Mouse (Mus musculus) lung, embryonic 14.5 days (tissue): ENCODE measurements around the gene Tmem14a. TPM values are rescaled to one million over a fixed set of nuclear protein-coding genes. Genes with fewer than 3 reads are reported as not detected.
"Not testable (repeated sequence)": the region's sequence is repeated elsewhere in the genome, so short reads cannot be mapped to it uniquely, and the experiment has no call there.

Experiments
- ATAC-seq: fragments of 200-750 bp; cut with Nextera tagmentation; 2 replicates; pipeline ENCODE4 v1.8.0; 2017; ENCODE audit warnings: mild to moderate bottlenecking, moderate TSS enrichment, moderate library complexity; ENCODE audit not compliant: insufficient read depth
- DNase-seq: peaks from one replicate; pipeline ENCODE4 v3.0.0-alpha.2; 2015
- H3K27ac ChIP-seq: fragments of 300-500 bp; sonication (generic); 2 replicates; pipeline ENCODE4 v1.5.1; 2014; ENCODE audit warnings: low read depth, mild to moderate bottlenecking, moderate library complexity
- H3K27me3 ChIP-seq: fragments of 300-500 bp; sonication (generic); 2 replicates; pipeline ENCODE4 v1.6.1; 2014; ENCODE audit warnings: low read length, control low read depth; ENCODE audit not compliant: insufficient read depth
- H3K36me3 ChIP-seq: fragments of 300-500 bp; sonication (generic); 2 replicates; pipeline ENCODE4 v1.6.1; 2014; ENCODE audit warnings: control low read depth; ENCODE audit not compliant: insufficient read depth
- H3K4me1 ChIP-seq: fragments of 300-500 bp; sonication (generic); 2 replicates; pipeline ENCODE4 v1.6.1; 2014; ENCODE audit warnings: antibody characterized with exemption, control low read depth; ENCODE audit not compliant: insufficient read depth
- H3K4me2 ChIP-seq: fragments of 300-500 bp; sonication (generic); 2 replicates; pipeline ENCODE4 v1.6.1; 2014; ENCODE audit warnings: mild to moderate bottlenecking
- H3K4me3 ChIP-seq: fragments of 300-500 bp; sonication (generic); 2 replicates; pipeline ENCODE4 v1.5.1; 2014; ENCODE audit warnings: low read depth, low read length
- H3K9ac ChIP-seq: fragments of 300-500 bp; sonication (generic); 2 replicates; pipeline ENCODE4 v1.6.1; 2014
- H3K9me3 ChIP-seq: fragments of 300-500 bp; sonication (generic); 2 replicates; pipeline ENCODE4 v1.6.1; 2016; ENCODE audit warnings: low read depth, low read length, control low read depth
- CTCF ChIP-seq: IDR thresholded peaks from 2 replicates; pipeline ENCODE4 v1.5.1; 2016; ENCODE audit warnings: antibody characterized with exemption, low read depth
- WGBS: fragments of 180-500 bp; shearing (Covaris S2); extraction: QIAGEN DNeasy Blood & Tissue Kit; methylation state at CpG from one replicate; pipeline ENCODE4 v1.1.7; 2014; 5-methylcytosine and 5-hydroxymethylcytosine counted together
- polyA plus RNA-seq: library from polyadenylated mRNA; unstranded; fragments of >200 nt; fragmentation: Nextera tagmentation; extraction: Ambion mirVana; gene quantifications from 2 replicates; pipeline ENCODE4 v1.2.1, GENCODE M21; 2014

Gene Tmem14a
- polyA plus RNA-seq: 8.4 and 8.9 TPM in 2 replicates

DNA sequence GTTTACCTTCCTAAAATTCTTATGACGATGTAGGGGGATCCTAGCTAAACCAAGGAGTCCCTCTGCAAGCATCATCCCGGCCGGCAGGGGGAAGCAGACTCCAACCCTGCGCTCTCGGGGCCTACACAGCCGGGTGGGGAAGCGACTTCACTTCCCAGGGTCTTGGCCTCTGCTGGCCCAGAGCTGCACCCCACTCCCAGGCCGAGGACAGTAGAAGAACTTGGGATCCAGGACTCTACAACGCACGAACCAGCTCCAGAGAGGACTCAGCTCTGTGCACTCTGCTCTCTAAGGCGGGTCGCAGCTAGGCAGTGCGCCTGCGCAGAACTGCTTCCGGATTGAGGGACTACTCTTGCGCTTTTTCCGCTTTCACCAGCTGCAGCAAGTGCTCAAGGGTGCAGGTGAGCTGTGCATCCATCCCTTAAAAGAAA lies at the start of gene Tmem14a:
TSS of gene Tmem14a (plus strand) at position 87 of the 431 bp plus-strand sequence.
- Histone ChIP-seq H3K36me3 (no peaks in the 10 kb centered on the region), H3K9me3 (no peaks in the 10 kb centered on the region), H3K4me3 (peak within 1 kb of the TSS; percentile 54), H3K9ac (peak within 1 kb of the TSS; percentile 72), H3K4me2 (peak within 1 kb of the TSS; percentile 69), H3K27ac (peak within 1 kb of the TSS; percentile 67; the same call in 1 of the 2 replicates), H3K4me1 (no peaks in the 10 kb centered on the region), H3K27me3 (no peaks in the 10 kb centered on the region)
- ATAC-seq: peak; percentile 96
- DNase-seq: peak; percentile 93
- under 1% methylated on average over 17 of the region's 17 CpGs for WGBS
- TF ChIP-seq CTCF: peak; percentile 96

DNA sequence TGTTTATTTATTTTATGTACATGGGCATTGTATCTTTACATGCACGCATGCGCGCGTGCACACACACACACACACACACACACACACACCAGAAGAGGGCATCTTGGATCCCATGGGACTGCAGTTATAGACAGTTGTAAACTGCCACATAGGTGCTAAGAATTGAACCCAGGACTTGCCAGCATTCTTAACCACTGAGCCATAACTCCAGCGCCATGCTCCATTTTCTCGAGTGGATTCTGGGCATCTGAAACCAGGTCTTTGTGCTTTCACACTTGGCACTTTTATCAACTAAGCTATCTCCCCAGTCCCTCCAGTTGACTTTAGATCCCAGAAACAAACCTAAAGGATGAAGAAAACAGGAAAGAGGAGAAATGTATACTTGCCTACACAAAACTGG lies 33.2 kb upstream of the Tmem14a start:
- H3K36me3 ChIP-seq: no peaks in the 10 kb centered on the region
- TF ChIP-seq CTCF: no peak
- no peaks in the 10 kb centered on the region for H3K27me3 ChIP-seq
- H3K9me3 ChIP-seq: no peaks in the 10 kb centered on the region
- no peak for DNase-seq
- H3K27ac ChIP-seq: no peak overlapping the region
- no peak for ATAC-seq
- H3K4me1 ChIP-seq: no peaks in the 10 kb centered on the region
- H3K9ac ChIP-seq: no peak overlapping the region
- WGBS: 90% methylated on average over 6 of the region's 6 CpGs
- H3K4me2 ChIP-seq: no peak overlapping the region
- no peak overlapping the region for H3K4me3 ChIP-seq

DNA sequence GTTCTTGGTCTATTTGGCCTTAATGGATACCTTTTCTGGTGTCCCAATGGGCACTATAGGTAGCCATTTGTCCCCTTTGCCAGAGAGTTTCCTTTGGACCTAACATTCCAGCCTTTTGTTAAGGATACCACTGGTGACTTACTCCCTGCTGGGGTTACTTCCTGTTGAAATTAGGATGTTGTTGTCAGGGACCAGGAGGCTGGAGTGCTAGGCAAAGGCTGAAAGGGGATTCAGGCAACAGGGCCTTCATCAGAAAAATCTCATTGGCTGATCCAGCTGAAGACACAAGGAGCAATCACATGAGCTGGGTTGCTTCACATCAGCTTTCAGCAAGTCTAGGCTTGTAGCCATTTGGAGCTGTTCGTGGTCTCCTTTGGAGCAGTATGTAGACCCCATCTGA lies 12.1 kb upstream of the Tmem14a start:
- H3K36me3 ChIP-seq: no peaks in the 10 kb centered on the region
- H3K4me1 ChIP-seq: no peaks in the 10 kb centered on the region
- no peak for DNase-seq
- no peaks in the 10 kb centered on the region for H3K27me3 ChIP-seq
- WGBS: 71% methylated on average over 1 of the region's 1 CpGs
- ATAC-seq: no peak
- TF ChIP-seq CTCF: no peak
- no peak overlapping the region for H3K9ac ChIP-seq
- H3K4me2 ChIP-seq: no peak overlapping the region
- no peak overlapping the region for H3K4me3 ChIP-seq
- H3K27ac ChIP-seq: no peak overlapping the region
- H3K9me3 ChIP-seq: no peaks in the 10 kb centered on the region

DNA sequence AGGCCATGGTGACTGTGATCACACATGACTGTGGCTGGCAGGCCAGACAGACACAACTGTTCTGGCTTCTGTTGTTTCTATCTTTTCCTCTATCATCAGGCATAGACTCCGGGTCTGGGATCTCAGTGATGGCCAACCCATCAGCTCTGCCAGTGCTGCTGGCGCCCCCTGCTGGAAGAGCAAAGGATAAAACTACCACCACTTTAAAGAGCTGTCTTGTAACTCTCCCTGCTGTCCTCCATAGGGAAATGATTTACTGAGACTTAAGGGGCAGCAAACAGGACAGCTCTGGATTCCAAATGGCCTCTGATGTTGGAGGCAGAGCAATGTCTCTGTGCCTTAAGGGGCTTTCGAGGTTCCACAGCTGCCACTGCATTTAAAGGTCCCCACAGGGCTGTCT lies 4.8 kb upstream of the Tmem14a start:
- not testable (repeated sequence) for H3K27me3 ChIP-seq, DNase-seq, H3K36me3 ChIP-seq, H3K4me2 ChIP-seq, H3K27ac ChIP-seq, ATAC-seq, H3K9me3 ChIP-seq, H3K4me3 ChIP-seq, H3K9ac ChIP-seq, H3K4me1 ChIP-seq
- 24% methylated on average over 2 of the region's 3 CpGs for WGBS
- TF ChIP-seq CTCF: peak; percentile 34

DNA sequence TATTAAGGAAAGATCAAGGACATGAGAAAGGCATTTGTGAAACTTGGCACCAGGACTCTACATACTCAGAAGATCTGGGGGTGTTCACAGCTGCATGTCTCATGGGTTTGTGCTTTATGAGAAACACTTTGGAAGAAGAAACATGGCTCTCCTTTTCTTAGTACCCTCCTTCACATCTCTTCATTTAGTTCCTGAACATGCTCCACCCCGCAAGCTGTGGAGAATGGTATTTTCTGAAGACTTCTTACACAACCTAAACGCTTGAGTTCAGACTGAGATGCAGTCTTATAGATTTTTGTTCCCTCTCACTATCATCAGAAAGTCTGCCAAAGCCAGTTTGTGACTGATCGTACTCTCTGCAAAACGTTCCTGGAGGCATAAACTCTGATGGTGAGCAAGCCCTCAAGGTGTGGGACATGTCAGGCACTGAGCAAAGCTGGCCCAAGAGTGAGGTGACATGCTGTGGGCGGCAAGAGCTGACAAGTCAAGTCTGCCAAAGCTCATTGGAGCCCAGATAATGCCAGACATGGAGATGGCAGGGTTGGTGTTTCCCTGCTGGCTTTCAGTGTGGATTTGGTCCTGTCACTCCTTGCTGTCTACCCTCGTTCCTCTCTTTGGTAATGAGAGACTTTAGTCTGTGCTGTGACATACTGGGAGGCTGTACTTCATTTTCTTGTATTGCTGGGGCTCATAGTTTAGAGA lies 4.2 kb upstream of the Tmem14a start:
- not testable (repeated sequence) for DNase-seq, H3K27ac ChIP-seq, H3K9ac ChIP-seq, H3K4me1 ChIP-seq, ATAC-seq, H3K4me3 ChIP-seq, H3K27me3 ChIP-seq, H3K36me3 ChIP-seq, H3K9me3 ChIP-seq, H3K4me2 ChIP-seq
- 71% methylated on average over 6 of the region's 6 CpGs for WGBS

DNA sequence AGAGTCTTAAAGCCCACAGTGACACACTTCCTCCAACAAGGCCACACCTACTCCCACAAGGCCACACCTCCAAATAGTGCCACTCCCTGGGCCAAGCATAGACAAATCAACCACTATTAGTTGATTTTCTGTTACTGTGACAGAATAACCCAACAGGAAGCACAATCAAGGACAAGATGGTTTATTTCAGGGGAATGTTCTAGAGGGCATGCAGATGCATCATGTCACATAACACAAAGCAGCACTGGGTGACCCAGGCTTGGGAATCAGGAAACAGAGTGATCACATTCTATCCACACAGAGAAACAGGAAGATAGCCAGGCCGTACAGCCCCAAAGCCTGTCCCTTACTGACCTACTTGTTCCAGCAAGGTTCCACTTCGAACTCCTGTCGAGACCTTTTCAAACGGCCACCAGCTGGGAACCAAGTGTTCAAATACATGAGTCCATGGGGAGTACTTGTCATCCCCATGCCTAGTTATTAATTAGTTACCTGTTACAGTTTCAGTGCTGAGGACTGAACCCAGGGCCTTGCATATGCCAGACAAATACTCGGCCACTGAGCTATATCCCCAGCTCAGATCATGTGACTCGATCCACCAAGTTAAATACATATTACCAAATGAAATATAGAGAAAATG lies 9.5 kb downstream of the Tmem14a start:
- Histone ChIP-seq H3K4me2 (no peak overlapping the region), H3K9me3 (no peaks in the 10 kb centered on the region), H3K9ac (no peak overlapping the region), H3K36me3 (no peaks in the 10 kb centered on the region), H3K27ac (no peak overlapping the region), H3K27me3 (no peaks in the 10 kb centered on the region), H3K4me1 (no peaks in the 10 kb centered on the region), H3K4me3 (no peak overlapping the region)
- no peak for ATAC-seq
- no peak for TF ChIP-seq CTCF
- no peak for DNase-seq
- WGBS: 80% methylated on average over 6 of the region's 6 CpGs

DNA sequence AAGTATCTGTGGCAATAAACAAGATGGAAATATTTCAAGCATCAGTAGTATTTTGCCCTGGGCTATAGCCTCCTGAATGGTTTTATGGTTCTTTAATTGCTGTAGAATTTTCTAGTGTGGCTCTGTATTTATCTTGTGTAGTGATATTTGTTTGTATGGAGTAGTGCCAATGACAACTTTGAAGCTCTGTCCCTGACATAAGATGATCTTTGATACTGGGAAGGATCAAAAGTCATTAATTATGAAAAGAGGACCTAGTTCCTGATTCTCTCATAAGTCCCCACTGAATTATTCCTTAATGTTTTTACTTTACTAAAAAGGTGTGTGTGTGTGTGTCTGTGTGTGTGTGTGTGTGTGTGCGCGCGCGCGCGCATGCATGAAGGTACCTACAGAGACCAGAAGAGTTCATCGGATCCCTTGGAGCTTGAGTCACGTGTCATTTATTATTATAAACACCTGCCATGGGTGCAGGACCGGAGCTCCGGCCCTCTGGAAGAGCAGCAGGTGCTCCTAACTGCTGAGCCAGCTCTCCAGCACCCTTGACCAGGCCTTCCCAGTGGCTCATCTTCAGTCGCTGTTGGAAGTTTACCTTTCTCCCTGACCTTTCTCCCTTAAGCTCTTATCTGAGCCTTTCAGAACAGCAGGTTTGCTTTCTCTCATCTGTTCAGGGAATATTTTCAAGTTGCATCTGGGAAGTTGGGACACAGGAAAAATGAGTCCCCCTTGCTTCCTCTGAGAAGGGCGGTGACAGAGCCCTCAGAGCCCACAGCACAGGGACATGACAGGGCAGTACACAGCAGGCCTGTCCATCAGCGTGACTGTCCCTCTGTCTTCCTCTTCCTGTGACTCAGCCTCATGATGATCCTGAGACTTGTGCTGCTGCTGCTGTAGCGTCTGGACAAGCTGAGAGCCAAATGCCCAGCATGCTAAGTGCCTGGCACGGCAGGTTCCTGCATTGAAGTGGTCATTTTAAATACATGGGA lies 10.7 kb downstream of the Tmem14a start:
- not testable (repeated sequence) for H3K4me2 ChIP-seq, H3K4me1 ChIP-seq, DNase-seq, H3K9ac ChIP-seq, H3K36me3 ChIP-seq, H3K27ac ChIP-seq, ATAC-seq, H3K9me3 ChIP-seq, H3K4me3 ChIP-seq, H3K27me3 ChIP-seq
- WGBS: 64% methylated on average over 15 of the region's 15 CpGs
